Mouse (Mus musculus): ENCODE measurements around the gene Uaca. TPM values are rescaled to one million over a fixed set of nuclear protein-coding genes. Genes with fewer than 3 reads are reported as not detected.

The Uaca gene
- polyA plus RNA-seq, 1 experiment, result 10.6 TPM

DNA sequence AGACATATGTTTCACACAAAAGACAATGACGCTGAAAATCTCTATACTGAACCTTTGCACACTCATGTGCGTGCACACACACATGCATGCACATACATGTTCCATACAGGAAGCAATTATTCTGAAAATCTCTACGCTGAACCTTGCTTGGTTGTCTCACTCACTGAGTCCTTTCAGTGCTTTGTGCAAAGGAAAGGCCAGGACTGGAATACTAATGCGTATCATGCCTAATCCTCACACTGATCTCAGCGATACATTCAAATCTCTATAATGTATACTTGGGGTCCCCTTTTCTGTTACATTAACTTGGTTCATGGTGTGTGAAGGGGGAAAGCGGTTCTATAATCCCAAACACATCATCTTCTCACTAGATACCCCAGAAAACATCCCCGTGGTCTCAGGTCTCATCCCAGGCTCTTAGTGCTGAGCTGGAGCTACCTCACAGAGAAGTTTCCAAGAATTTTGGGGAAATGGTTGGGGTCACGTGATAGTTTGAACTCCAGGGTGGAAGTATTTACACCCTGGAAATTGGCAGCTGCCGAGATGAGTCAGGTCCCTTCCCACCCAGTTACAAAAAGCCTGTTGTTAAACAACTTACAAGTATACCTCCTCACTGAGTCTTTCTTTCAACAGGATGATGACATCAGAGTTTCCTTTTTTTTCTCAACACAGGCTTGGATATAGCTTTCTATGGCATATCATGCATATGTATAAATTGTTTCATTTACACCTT lies 12.1 kb upstream of the Uaca start:
- H3ac ChIP-seq (ENCODE audit: control insufficient read depth, insufficient read length, low read depth), result no peak overlapping the region
- H3K36me3 ChIP-seq (ENCODE audit: control insufficient read depth, insufficient read depth), result no peaks in the 10 kb centered on the region

DNA sequence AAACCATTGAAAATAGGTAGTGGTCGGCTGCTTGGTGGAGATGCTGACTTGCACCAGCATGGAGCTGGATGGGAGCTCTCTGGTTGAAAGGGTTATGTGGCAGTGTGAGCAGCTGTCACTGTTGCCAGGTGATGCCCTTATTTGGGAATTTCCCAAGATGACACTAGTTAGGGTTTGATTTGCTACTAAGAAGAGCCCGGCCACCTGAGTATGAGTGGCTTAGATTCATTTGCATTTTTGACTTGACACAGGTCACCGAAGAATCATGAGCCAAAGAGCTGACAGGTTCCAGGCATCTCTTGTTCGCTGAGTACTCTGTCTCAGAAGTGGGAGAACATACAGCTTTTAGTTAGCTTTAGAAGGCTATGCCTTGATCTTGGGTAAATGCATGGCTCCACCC lies 9.3 kb upstream of the Uaca start:
- no peaks in the 10 kb centered on the region for H3K79me3 ChIP-seq (ENCODE audit: low read depth)

More for the DNA sequence above, 12.1 kb upstream of the Uaca start:
- no peak overlapping the region for H3K4me3 ChIP-seq (ENCODE audit: insufficient read depth, poor library complexity, severe bottlenecking)
- H3K79me2 ChIP-seq (ENCODE audit: control insufficient read depth, insufficient read depth), result no peaks in the 10 kb centered on the region
- TF ChIP-seq MYOD1 (IDR thresholded peaks at IDR 0.05; ENCODE audit: control insufficient read depth, insufficient read length, low read depth), result no peak
- peak; percentile 73 for TF ChIP-seq USF1 (IDR thresholded peaks at IDR 0.05; ENCODE audit: low read depth)
- H3K27me3 ChIP-seq (ENCODE audit: control insufficient read depth, insufficient read depth, insufficient read length), result no peaks in the 10 kb centered on the region
- no peaks in the 10 kb centered on the region for H3K79me3 ChIP-seq (ENCODE audit: low read depth)

GRCm38 (mm10) chr9:60787517-60788110 lies 6.7 kb upstream of the Uaca start:
- Histone ChIP-seq H3K79me2 (ENCODE audit: control insufficient read depth, insufficient read depth) (no peaks in the 10 kb centered on the region), H3ac (ENCODE audit: control insufficient read depth, insufficient read length, low read depth) (no peak overlapping the region), H3K36me3 (ENCODE audit: control insufficient read depth, insufficient read depth) (no peaks in the 10 kb centered on the region), H3K27me3 (ENCODE audit: control insufficient read depth, insufficient read depth, insufficient read length) (no peaks in the 10 kb centered on the region), H3K79me3 (ENCODE audit: low read depth) (no peaks in the 10 kb centered on the region), H3K4me3 (ENCODE audit: insufficient read depth, poor library complexity, severe bottlenecking) (no peak overlapping the region)
- TF ChIP-seq MYOD1 (IDR thresholded peaks at IDR 0.05; ENCODE audit: control insufficient read depth, insufficient read length, low read depth), result no peak
- TF ChIP-seq CEBPB (IDR thresholded peaks at IDR 0.05; ENCODE audit: low read depth), result no peak
- TF ChIP-seq MAX (IDR thresholded peaks at IDR 0.05), result no peak
- no peak for TF ChIP-seq USF1 (IDR thresholded peaks at IDR 0.05; ENCODE audit: low read depth)

More for the DNA sequence above, 9.3 kb upstream of the Uaca start:
- Histone ChIP-seq H3K27me3 (ENCODE audit: control insufficient read depth, insufficient read depth, insufficient read length) (no peaks in the 10 kb centered on the region), H3K4me3 (ENCODE audit: insufficient read depth, poor library complexity, severe bottlenecking) (no peak overlapping the region), H3K79me2 (ENCODE audit: control insufficient read depth, insufficient read depth) (no peaks in the 10 kb centered on the region), H3ac (ENCODE audit: control insufficient read depth, insufficient read length, low read depth) (no peak overlapping the region), H3K36me3 (ENCODE audit: control insufficient read depth, insufficient read depth) (no peaks in the 10 kb centered on the region)
- TF ChIP-seq MAX (IDR thresholded peaks at IDR 0.05), result no peak
- TF ChIP-seq MYOD1 (IDR thresholded peaks at IDR 0.05; ENCODE audit: control insufficient read depth, insufficient read length, low read depth), result no peak
- no peak for TF ChIP-seq CTCF (IDR thresholded peaks at IDR 0.05; ENCODE audit: control insufficient read depth, insufficient read depth, insufficient read length)
- TF ChIP-seq MYOG (IDR thresholded peaks at IDR 0.05; ENCODE audit: control insufficient read depth, extremely low read depth, insufficient read length), result no peak
- no peak for TF ChIP-seq FOSL1 (IDR thresholded peaks at IDR 0.05; ENCODE audit: insufficient read depth, low read length, poor library complexity, severe bottlenecking)
- TF ChIP-seq USF1 (IDR thresholded peaks at IDR 0.05; ENCODE audit: low read depth), result no peak
- no peak for TF ChIP-seq CEBPB (IDR thresholded peaks at IDR 0.05; ENCODE audit: low read depth)

- Histone ChIP-seq H3K4me3 (ENCODE audit: insufficient read depth, poor library complexity, severe bottlenecking) (no peak overlapping the region), H3K27me3 (ENCODE audit: control insufficient read depth, insufficient read depth, insufficient read length) (no peaks in the 10 kb centered on the region), H3ac (ENCODE audit: control insufficient read depth, insufficient read length, low read depth) (no peak overlapping the region), H3K79me2 (ENCODE audit: control insufficient read depth, insufficient read depth) (peaks cover 7% of the 10 kb centered on the region), H3K36me3 (ENCODE audit: control insufficient read depth, insufficient read depth) (no peaks in the 10 kb centered on the region), H3K79me3 (ENCODE audit: low read depth) (no peaks in the 10 kb centered on the region)
- TF ChIP-seq CTCF (IDR thresholded peaks at IDR 0.05; ENCODE audit: control insufficient read depth, insufficient read depth, insufficient read length) (no peak), MAX (IDR thresholded peaks at IDR 0.05) (no peak), CEBPB (IDR thresholded peaks at IDR 0.05; ENCODE audit: low read depth) (no peak), MYOG (IDR thresholded peaks at IDR 0.05; ENCODE audit: control insufficient read depth, extremely low read depth, insufficient read length) (no peak), USF1 (IDR thresholded peaks at IDR 0.05; ENCODE audit: low read depth) (no peak), FOSL1 (IDR thresholded peaks at IDR 0.05; ENCODE audit: insufficient read depth, low read length, poor library complexity, severe bottlenecking) (no peak), MYOD1 (IDR thresholded peaks at IDR 0.05; ENCODE audit: control insufficient read depth, insufficient read length, low read depth) (no peak)
These were observed 4.1 kb upstream of the Uaca start for GRCm38 (mm10) chr9:60790282-60790681.

DNA sequence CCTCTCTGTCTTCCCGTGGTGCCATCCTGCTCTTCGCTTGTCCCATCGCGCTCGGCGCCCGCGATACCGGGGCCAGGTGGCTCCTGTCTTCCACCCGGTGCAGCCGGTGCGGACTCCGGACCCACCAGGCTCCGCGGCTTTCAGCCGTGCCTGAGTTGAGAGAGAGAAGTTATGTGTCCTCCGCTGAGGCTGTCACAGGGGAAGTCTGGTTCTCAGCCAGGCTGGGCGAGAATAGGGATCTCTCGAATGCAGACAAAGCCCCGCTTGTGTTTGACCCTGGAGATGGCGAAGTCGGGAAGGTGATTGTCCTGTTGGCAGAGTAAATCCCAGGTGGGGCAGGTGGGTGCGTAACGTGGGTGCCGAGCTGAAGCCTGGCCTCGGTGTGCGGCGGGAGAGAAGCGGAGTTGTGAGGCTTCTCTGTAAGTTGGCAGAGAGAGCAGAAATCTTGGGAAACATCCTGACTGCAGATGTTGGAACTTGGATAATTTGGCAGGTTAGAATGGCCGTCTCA lies 554 bp downstream of the Uaca start:
- H3K79me3 ChIP-seq (ENCODE audit: low read depth), result no peaks in the 10 kb centered on the region
- H3K79me2 ChIP-seq (ENCODE audit: control insufficient read depth, insufficient read depth), result peaks cover 7% of the 10 kb centered on the region
- H3K36me3 ChIP-seq (ENCODE audit: control insufficient read depth, insufficient read depth), result no peaks in the 10 kb centered on the region
- TF ChIP-seq MAX (IDR thresholded peaks at IDR 0.05) (no peak), USF1 (IDR thresholded peaks at IDR 0.05; ENCODE audit: low read depth) (no peak), MYOD1 (IDR thresholded peaks at IDR 0.05; ENCODE audit: control insufficient read depth, insufficient read length, low read depth) (no peak), MYOG (IDR thresholded peaks at IDR 0.05; ENCODE audit: control insufficient read depth, extremely low read depth, insufficient read length) (no peak), FOSL1 (IDR thresholded peaks at IDR 0.05; ENCODE audit: insufficient read depth, low read length, poor library complexity, severe bottlenecking) (no peak), CEBPB (IDR thresholded peaks at IDR 0.05; ENCODE audit: low read depth) (no peak), CTCF (IDR thresholded peaks at IDR 0.05; ENCODE audit: control insufficient read depth, insufficient read depth, insufficient read length) (no peak)
- peak overlapping the region; percentile 72 for H3ac ChIP-seq (ENCODE audit: control insufficient read depth, insufficient read length, low read depth)
- H3K4me3 ChIP-seq (ENCODE audit: insufficient read depth, poor library complexity, severe bottlenecking), result peak overlapping the region; percentile 65
- no peaks in the 10 kb centered on the region for H3K27me3 ChIP-seq (ENCODE audit: control insufficient read depth, insufficient read depth, insufficient read length)

All from C2C12 (cell line).